Mouse (Mus musculus): ENCODE measurements around the gene Slc35b4.

Slc35b4 gene

GRCm38 (mm10) chr6:34171748-34172457 lies 5.0 kb downstream of the Slc35b4 start:
- no peak for DNase-seq (ENCODE audit: extremely low read depth, low read depth, low spot score)

- no peak for DNase-seq (ENCODE audit: extremely low read depth, low read depth, low spot score)
Observed at GRCm38 (mm10) chr6:34170844-34171494, 5.9 kb downstream of the Slc35b4 start.

GRCm38 (mm10) chr6:34168834-34169233 lies 8.1 kb downstream of the Slc35b4 start:
- no peak for DNase-seq (ENCODE audit: extremely low read depth, low read depth, low spot score)

- no peak for DNase-seq (ENCODE audit: extremely low read depth, low read depth, low spot score)
Observed at GRCm38 (mm10) chr6:34163014-34163413, 13.9 kb downstream of the Slc35b4 start.

GRCm38 (mm10) chr6:34162607-34163006 lies 14.3 kb downstream of the Slc35b4 start:
- DNase-seq (ENCODE audit: extremely low read depth, low read depth, low spot score) = no peak

GRCm38 (mm10) chr6:34161511-34161910 lies 15.4 kb downstream of the Slc35b4 start:
- DNase-seq (ENCODE audit: extremely low read depth, low read depth, low spot score) = no peak

GRCm38 (mm10) chr6:34160816-34161310 lies 16.0 kb downstream of the Slc35b4 start:
- no peak for DNase-seq (ENCODE audit: extremely low read depth, low read depth, low spot score)

- no peak for DNase-seq (ENCODE audit: extremely low read depth, low read depth, low spot score)
Observed at GRCm38 (mm10) chr6:34159998-34160815, 16.7 kb downstream of the Slc35b4 start.

- DNase-seq (ENCODE audit: extremely low read depth, low read depth, low spot score) = no peak
Observed at GRCm38 (mm10) chr6:34156841-34157748, 19.8 kb downstream of the Slc35b4 start.

- DNase-seq (ENCODE audit: extremely low read depth, low read depth, low spot score) = no peak
Observed at GRCm38 (mm10) chr6:34156057-34156456, 20.9 kb downstream of the Slc35b4 start.

- DNase-seq (ENCODE audit: extremely low read depth, low read depth, low spot score) = no peak
Observed at GRCm38 (mm10) chr6:34155137-34155804, 21.6 kb downstream of the Slc35b4 start.

- DNase-seq (ENCODE audit: extremely low read depth, low read depth, low spot score) = no peak
Observed at GRCm38 (mm10) chr6:34154202-34154601, 22.7 kb downstream of the Slc35b4 start.

- DNase-seq (ENCODE audit: extremely low read depth, low read depth, low spot score) = no peak
Observed at GRCm38 (mm10) chr6:34153069-34154052, 23.6 kb downstream of the Slc35b4 start.

GRCm38 (mm10) chr6:34149821-34150220 lies 27.1 kb downstream of the Slc35b4 start:
- no peak for DNase-seq (ENCODE audit: extremely low read depth, low read depth, low spot score)

- no peak for DNase-seq (ENCODE audit: extremely low read depth, low read depth, low spot score)
Observed at GRCm38 (mm10) chr6:34149066-34149465, 27.8 kb downstream of the Slc35b4 start.

GRCm38 (mm10) chr6:34148639-34149038 lies 28.3 kb downstream of the Slc35b4 start:
- no peak for DNase-seq (ENCODE audit: extremely low read depth, low read depth, low spot score)

GRCm38 (mm10) chr6:34148021-34148420 lies 28.9 kb downstream of the Slc35b4 start:
- DNase-seq (ENCODE audit: extremely low read depth, low read depth, low spot score) = no peak

GRCm38 (mm10) chr6:34146042-34146441 lies 30.9 kb downstream of the Slc35b4 start:
- no peak for DNase-seq (ENCODE audit: extremely low read depth, low read depth, low spot score)

GRCm38 (mm10) chr6:34142931-34143330 lies 34.0 kb downstream of the Slc35b4 start:
- no peak for DNase-seq (ENCODE audit: extremely low read depth, low read depth, low spot score)
